Mouse (Mus musculus) erythroblast, embryonic 14.5 days (primary cell): Measurements from ENCODE around the gene Itk. TPM values are rescaled to one million over a fixed set of nuclear protein-coding genes. Genes with fewer than 3 reads are reported as not detected.

Source experiments
- H3K27me3 ChIP-seq: 2 replicates; pipeline ENCODE4 v1.6.1; 2012; ENCODE audit warnings: inconsistent platforms; ENCODE audit not compliant: control insufficient read depth
- H3K36me3 ChIP-seq: 2 replicates; pipeline ENCODE4 v1.6.1; 2012; ENCODE audit warnings: mild to moderate bottlenecking, inconsistent platforms; ENCODE audit not compliant: control insufficient read depth
- H3K4me1 ChIP-seq: 2 replicates; pipeline ENCODE4 v1.6.1; 2012; ENCODE audit warnings: inconsistent platforms; ENCODE audit not compliant: control insufficient read depth
- H3K4me3 ChIP-seq: replicated peaks from 2 replicates; pipeline ENCODE3; 2012; ENCODE audit warnings: moderate library complexity, mild to moderate bottlenecking, inconsistent platforms
- H3K9me3 ChIP-seq: 2 replicates; pipeline ENCODE4 v1.6.1; 2012; ENCODE audit warnings: low read length, inconsistent platforms, mixed read lengths; ENCODE audit not compliant: control insufficient read depth
- GATA1 ChIP-seq: IDR thresholded peaks from 2 replicates; pipeline ENCODE4 v1.6.1; 2012; ENCODE audit warnings: low read length, inconsistent platforms, mixed read lengths
- TAL1 ChIP-seq: IDR thresholded peaks from 3 replicates; pipeline ENCODE4 v1.6.1; 2012; ENCODE audit warnings: low read length, inconsistent platforms, mixed read lengths
- polyA plus RNA-seq: library from polyadenylated mRNA; stranded (reverse); fragments of >175 nt; gene quantifications from 2 replicates; pipeline ENCODE4 v1.2.3, GENCODE M21; 2012

Gene Itk
- polyA plus RNA-seq, 1 experiment: 0.06 TPM

- Histone ChIP-seq H3K36me3 (no peaks in the 10 kb centered on the region), H3K27me3 (no peaks in the 10 kb centered on the region), H3K4me1 (peaks cover 2% of the 10 kb centered on the region; the same call in 1 of the 2 replicates), H3K4me3 (no peak overlapping the region), H3K9me3 (no peaks in the 10 kb centered on the region)
- no peak for TF ChIP-seq GATA1
- no peak for TF ChIP-seq TAL1
Observed at GRCm38 (mm10) chr11:46371250-46371649, 18.1 kb downstream of the Itk start.

DNA sequence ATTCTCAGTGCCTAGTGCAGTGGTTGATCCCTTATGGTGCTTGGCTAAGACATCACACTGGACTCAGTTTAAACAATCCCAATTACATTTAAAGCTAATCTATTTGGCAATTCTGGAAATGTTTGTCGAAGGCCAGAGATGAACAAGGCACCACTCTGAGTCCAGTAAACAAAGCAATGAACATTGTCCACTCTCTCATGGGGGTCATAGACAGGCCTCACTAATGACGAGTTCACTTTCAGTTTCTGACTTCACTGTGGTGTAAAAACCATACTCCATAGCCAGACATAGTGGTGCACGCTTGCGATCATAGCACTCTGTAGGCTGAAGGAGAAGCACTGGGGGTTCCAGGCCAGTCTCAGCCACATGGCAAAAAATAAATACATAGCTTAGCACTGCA lies 18.9 kb downstream of the Itk start:
- TF ChIP-seq TAL1 (no peak), GATA1 (no peak)
- Histone ChIP-seq H3K4me1 (peaks cover 2% of the 10 kb centered on the region; the same call in 1 of the 2 replicates), H3K4me3 (no peak overlapping the region), H3K9me3 (no peaks in the 10 kb centered on the region), H3K36me3 (no peaks in the 10 kb centered on the region), H3K27me3 (no peaks in the 10 kb centered on the region)

DNA sequence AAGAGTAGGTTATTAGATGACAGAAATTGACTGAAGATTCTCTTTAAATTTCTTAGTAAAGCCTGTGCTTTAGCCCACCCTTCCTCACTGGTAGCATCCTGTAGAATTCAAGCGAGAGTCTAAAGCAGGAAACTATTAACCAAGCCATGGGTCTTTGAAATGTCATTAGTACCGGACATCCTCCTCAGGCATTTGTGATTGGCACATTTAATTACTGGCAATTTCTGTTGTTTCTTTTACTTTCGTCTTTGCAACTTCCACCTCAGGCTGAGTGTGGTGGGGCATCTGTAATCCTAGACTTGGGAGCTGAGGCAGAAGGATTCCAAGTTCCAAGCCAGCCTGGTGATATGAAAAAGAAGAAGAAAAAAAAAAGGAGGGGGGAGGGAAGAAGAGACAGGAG lies 23.0 kb downstream of the Itk start:
- Histone ChIP-seq H3K4me3 (no peak overlapping the region), H3K36me3 (no peaks in the 10 kb centered on the region), H3K27me3 (no peaks in the 10 kb centered on the region; the same call in 1 of the 2 replicates), H3K4me1 (no peaks in the 10 kb centered on the region), H3K9me3 (no peaks in the 10 kb centered on the region)
- TF ChIP-seq GATA1: no peak

GRCm38 (mm10) chr11:46365744-46366143 lies 23.6 kb downstream of the Itk start:
- Histone ChIP-seq H3K9me3 (no peaks in the 10 kb centered on the region), H3K36me3 (no peaks in the 10 kb centered on the region), H3K27me3 (no peaks in the 10 kb centered on the region; the same call in 1 of the 2 replicates), H3K4me3 (no peak overlapping the region), H3K4me1 (no peaks in the 10 kb centered on the region)
- TF ChIP-seq GATA1: no peak
- no peak for TF ChIP-seq TAL1

GRCm38 (mm10) chr11:46363864-46364263 lies 25.5 kb downstream of the Itk start:
- TF ChIP-seq TAL1 (no peak), GATA1 (no peak)
- H3K36me3 ChIP-seq: no peaks in the 10 kb centered on the region
- H3K4me1 ChIP-seq: no peaks in the 10 kb centered on the region
- no peak overlapping the region for H3K4me3 ChIP-seq
- no peaks in the 10 kb centered on the region; the same call in 1 of the 2 replicates for H3K27me3 ChIP-seq
- H3K9me3 ChIP-seq: no peaks in the 10 kb centered on the region

DNA sequence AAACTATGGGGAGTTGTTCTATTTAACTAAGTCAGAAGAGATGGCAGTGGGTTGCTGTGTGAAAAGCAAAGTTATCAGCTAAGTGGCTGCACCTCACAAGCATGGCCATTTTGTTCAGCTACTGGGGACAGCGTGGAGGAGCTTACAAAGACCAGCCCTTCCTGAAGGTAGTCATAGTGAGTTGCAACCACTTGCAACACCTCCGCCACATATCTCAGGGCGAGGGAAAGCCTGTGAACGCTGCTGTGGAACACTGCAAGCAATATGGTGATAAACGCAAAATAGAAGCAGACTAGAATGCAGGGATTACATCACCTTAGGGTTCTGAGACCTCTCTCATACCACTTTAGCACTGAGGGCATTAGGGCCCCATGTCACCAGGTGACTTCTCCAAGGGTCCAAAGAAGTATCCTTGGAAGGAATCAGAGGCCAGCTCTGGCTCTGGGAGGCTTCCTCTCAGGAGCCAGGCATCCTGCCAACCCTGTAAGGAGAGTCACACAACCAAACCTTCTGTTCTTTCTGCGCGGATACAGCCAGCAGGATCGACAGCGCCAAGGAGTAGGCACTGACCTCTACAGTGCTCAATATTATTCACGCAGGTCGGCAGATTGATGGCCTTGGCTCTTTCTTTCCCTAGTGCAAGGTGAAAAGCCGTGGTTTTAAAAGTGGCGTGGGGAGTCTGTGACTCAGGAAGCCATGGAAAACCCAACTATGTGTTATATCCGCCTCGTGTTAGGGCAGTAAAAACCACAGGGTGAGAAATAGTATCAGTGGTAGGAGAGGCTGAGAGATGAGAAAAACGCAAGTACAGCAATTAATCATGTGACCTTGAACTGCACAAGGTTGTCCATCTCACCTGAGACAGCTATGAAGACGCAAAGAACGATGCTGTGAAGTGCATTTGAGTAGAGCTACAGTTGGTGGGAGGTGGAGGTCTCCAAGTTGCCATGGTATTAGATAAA lies 27.0 kb downstream of the Itk start:
- no peaks in the 10 kb centered on the region for H3K4me1 ChIP-seq
- no peak overlapping the region for H3K4me3 ChIP-seq
- no peaks in the 10 kb centered on the region; the same call in 1 of the 2 replicates for H3K27me3 ChIP-seq
- TF ChIP-seq TAL1: no peak
- TF ChIP-seq GATA1: no peak
- no peaks in the 10 kb centered on the region for H3K36me3 ChIP-seq
- no peaks in the 10 kb centered on the region for H3K9me3 ChIP-seq

GRCm38 (mm10) chr11:46360991-46361665 lies 28.2 kb downstream of the Itk start:
- Histone ChIP-seq H3K9me3 (no peaks in the 10 kb centered on the region), H3K27me3 (no peaks in the 10 kb centered on the region; the same call in 1 of the 2 replicates), H3K36me3 (no peaks in the 10 kb centered on the region), H3K4me3 (no peak overlapping the region), H3K4me1 (no peaks in the 10 kb centered on the region)
- TF ChIP-seq GATA1 (no peak), TAL1 (no peak)

GRCm38 (mm10) chr11:46358369-46358768 lies 30.9 kb downstream of the Itk start:
- H3K36me3 ChIP-seq: no peaks in the 10 kb centered on the region
- H3K27me3 ChIP-seq: no peaks in the 10 kb centered on the region; the same call in 1 of the 2 replicates
- H3K9me3 ChIP-seq: no peaks in the 10 kb centered on the region
- TF ChIP-seq TAL1 (no peak), GATA1 (no peak)
- H3K4me1 ChIP-seq: no peaks in the 10 kb centered on the region
- no peak overlapping the region for H3K4me3 ChIP-seq
